Mouse (Mus musculus): ENCODE measurements around the gene Rpl24. TPM values are rescaled to one million over a fixed set of nuclear protein-coding genes. Genes with fewer than 3 reads are reported as not detected.

The Rpl24 gene
- polyA plus RNA-seq, 1 experiment = 226 TPM

GRCm38 (mm10) chr16:55971735-55972615, 5.9 kb downstream of the Rpl24 start:
- DNase-seq = no peak
- no peak for TF ChIP-seq CTCF (conservative IDR thresholded peaks at IDR 0.05; ENCODE audit: insufficient read depth, insufficient read length, low read depth, low read length)
- no peak for TF ChIP-seq POLR2A (IDR thresholded peaks at IDR 0.05; ENCODE audit: low read depth, low read length)
- WGBS = 79% methylated on average over 6 of the region's 6 CpGs
- Histone ChIP-seq H3K4me3 (ENCODE audit: insufficient read depth, low read depth, low read length) (no peak overlapping the region), H3K4me1 (ENCODE audit: control insufficient read depth, insufficient read depth, low read length) (peaks cover 8% of the 10 kb centered on the region; the same call in 1 of the 2 replicates), H3K27ac (ENCODE audit: insufficient read depth, low read depth, low read length) (no peak overlapping the region), H3K36me3 (ENCODE audit: control insufficient read depth, insufficient read depth, low read length) (peaks cover 11% of the 10 kb centered on the region), H3K27me3 (replicated peaks; ENCODE audit: control insufficient read depth, insufficient read depth, low read length) (no peaks in the 10 kb centered on the region)

GRCm38 (mm10) chr16:55972626-55973201, 6.6 kb downstream of the Rpl24 start:
- WGBS = 47% methylated on average over 10 of the region's 10 CpGs
- Histone ChIP-seq H3K27ac (ENCODE audit: insufficient read depth, low read depth, low read length) (no peak overlapping the region), H3K4me1 (ENCODE audit: control insufficient read depth, insufficient read depth, low read length) (peaks cover 3% of the 10 kb centered on the region; the same call in 1 of the 2 replicates), H3K36me3 (ENCODE audit: control insufficient read depth, insufficient read depth, low read length) (peaks cover 11% of the 10 kb centered on the region), H3K4me3 (ENCODE audit: insufficient read depth, low read depth, low read length) (no peak overlapping the region), H3K27me3 (replicated peaks; ENCODE audit: control insufficient read depth, insufficient read depth, low read length) (no peaks in the 10 kb centered on the region)
- DNase-seq = no peak
- TF ChIP-seq POLR2A (IDR thresholded peaks at IDR 0.05; ENCODE audit: low read depth, low read length) = no peak
- no peak for TF ChIP-seq CTCF (conservative IDR thresholded peaks at IDR 0.05; ENCODE audit: insufficient read depth, insufficient read length, low read depth, low read length)

- TF ChIP-seq POLR2A (IDR thresholded peaks at IDR 0.05; ENCODE audit: low read depth, low read length) (peak; percentile 65), CTCF (conservative IDR thresholded peaks at IDR 0.05; ENCODE audit: insufficient read depth, insufficient read length, low read depth, low read length) (no peak)
Observed at GRCm38 (mm10) chr16:55973431-55974255, 7.6 kb downstream of the Rpl24 start, which contains the start of gene Zbtb11. Zbtb11 (plus strand) TSS chr16:55973883.

GRCm38 (mm10) chr16:55974256-55974902, 8.3 kb downstream of the Rpl24 start:
- H3K27ac ChIP-seq (ENCODE audit: insufficient read depth, low read depth, low read length) = peak overlapping the region; percentile 68
- H3K27me3 ChIP-seq (replicated peaks; ENCODE audit: control insufficient read depth, insufficient read depth, low read length) = no peaks in the 10 kb centered on the region
- DNase-seq = peak; percentile 95
- H3K4me3 ChIP-seq (ENCODE audit: insufficient read depth, low read depth, low read length) = peak overlapping the region; percentile 96
- peaks cover 11% of the 10 kb centered on the region for H3K36me3 ChIP-seq (ENCODE audit: control insufficient read depth, insufficient read depth, low read length)
- under 1% methylated on average over 55 of the region's 55 CpGs for WGBS
- peaks cover 3% of the 10 kb centered on the region; the same call in 1 of the 2 replicates for H3K4me1 ChIP-seq (ENCODE audit: control insufficient read depth, insufficient read depth, low read length)
- TF ChIP-seq CTCF (conservative IDR thresholded peaks at IDR 0.05; ENCODE audit: insufficient read depth, insufficient read length, low read depth, low read length) = no peak
- no peak for TF ChIP-seq POLR2A (IDR thresholded peaks at IDR 0.05; ENCODE audit: low read depth, low read length)

More at GRCm38 (mm10) chr16:55973431-55974255, 7.6 kb downstream of the Rpl24 start, which contains the start of gene Zbtb11:
- peak within 1 kb of the TSS; percentile 68 for H3K27ac ChIP-seq (ENCODE audit: insufficient read depth, low read depth, low read length)
- peak within 1 kb of the TSS; percentile 96 for H3K4me3 ChIP-seq (ENCODE audit: insufficient read depth, low read depth, low read length)
- peaks cover 3% of the 10 kb centered on the region; the same call in 1 of the 2 replicates for H3K4me1 ChIP-seq (ENCODE audit: control insufficient read depth, insufficient read depth, low read length)
- DNase-seq = peak; percentile 99
- peaks cover 11% of the 10 kb centered on the region for H3K36me3 ChIP-seq (ENCODE audit: control insufficient read depth, insufficient read depth, low read length)
- no peaks in the 10 kb centered on the region for H3K27me3 ChIP-seq (replicated peaks; ENCODE audit: control insufficient read depth, insufficient read depth, low read length)
- under 1% methylated on average over 85 of the region's 86 CpGs for WGBS

DNA sequence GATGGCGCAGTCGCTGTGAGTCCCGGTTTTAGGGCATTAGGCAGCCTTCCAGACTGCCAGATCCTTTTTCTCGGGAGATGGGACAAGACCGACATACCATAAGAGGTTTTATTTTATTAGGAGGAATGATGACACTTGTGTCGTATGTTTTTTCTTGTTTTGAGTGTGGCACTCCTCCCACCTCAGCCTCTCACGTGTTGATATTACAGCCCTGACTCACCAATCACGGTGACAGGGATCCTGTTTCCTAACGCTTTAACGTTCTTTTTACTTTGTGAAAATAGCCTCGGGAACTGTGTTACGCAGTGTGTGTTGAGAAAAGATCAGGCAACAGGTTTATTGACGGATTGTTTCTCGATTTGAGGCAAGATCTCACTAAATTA, 8.8 kb downstream of the Rpl24 start:
- no peaks in the 10 kb centered on the region for H3K27me3 ChIP-seq (replicated peaks; ENCODE audit: control insufficient read depth, insufficient read depth, low read length)
- under 1% methylated on average over 14 of the region's 14 CpGs for WGBS
- peaks cover 11% of the 10 kb centered on the region for H3K36me3 ChIP-seq (ENCODE audit: control insufficient read depth, insufficient read depth, low read length)
- TF ChIP-seq CTCF (conservative IDR thresholded peaks at IDR 0.05; ENCODE audit: insufficient read depth, insufficient read length, low read depth, low read length) = no peak
- TF ChIP-seq POLR2A (IDR thresholded peaks at IDR 0.05; ENCODE audit: low read depth, low read length) = no peak
- peak overlapping the region; percentile 96 for H3K4me3 ChIP-seq (ENCODE audit: insufficient read depth, low read depth, low read length)
- peaks cover 3% of the 10 kb centered on the region; the same call in 1 of the 2 replicates for H3K4me1 ChIP-seq (ENCODE audit: control insufficient read depth, insufficient read depth, low read length)
- peak; percentile 71 for DNase-seq
- H3K27ac ChIP-seq (ENCODE audit: insufficient read depth, low read depth, low read length) = peak overlapping the region; percentile 68

DNA sequence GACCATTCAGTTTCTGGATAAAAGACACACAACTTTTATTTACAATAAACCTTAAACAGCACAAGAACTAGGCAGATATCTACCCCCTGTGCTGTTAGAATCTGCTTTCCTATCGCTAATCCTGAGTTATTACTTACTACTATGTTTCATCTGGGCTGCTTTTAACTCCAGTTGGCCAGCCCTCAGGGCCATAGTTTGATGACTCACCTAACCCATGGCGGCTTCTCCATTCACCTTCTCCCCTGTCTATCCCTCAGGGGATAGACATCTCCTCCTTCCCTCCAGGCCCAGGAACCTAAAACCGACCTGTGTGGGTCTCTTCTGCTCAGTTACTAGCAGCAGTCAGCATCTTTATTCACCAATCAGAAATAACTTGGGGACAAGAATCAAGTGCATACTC, 19.9 kb downstream of the Rpl24 start:
- Histone ChIP-seq H3K27ac (ENCODE audit: insufficient read depth, low read depth, low read length) (no peak overlapping the region), H3K27me3 (replicated peaks; ENCODE audit: control insufficient read depth, insufficient read depth, low read length) (no peaks in the 10 kb centered on the region), H3K36me3 (ENCODE audit: control insufficient read depth, insufficient read depth, low read length) (no peaks in the 10 kb centered on the region; the same call in none of the 2 replicates), H3K4me3 (ENCODE audit: insufficient read depth, low read depth, low read length) (no peak overlapping the region), H3K4me1 (ENCODE audit: control insufficient read depth, insufficient read depth, low read length) (no peaks in the 10 kb centered on the region)
- TF ChIP-seq CTCF (conservative IDR thresholded peaks at IDR 0.05; ENCODE audit: insufficient read depth, insufficient read length, low read depth, low read length) = no peak
- TF ChIP-seq POLR2A (IDR thresholded peaks at IDR 0.05; ENCODE audit: low read depth, low read length) = no peak
- WGBS = 91% methylated on average over 3 of the region's 3 CpGs
- DNase-seq = no peak
